In the genomic region with DNA sequence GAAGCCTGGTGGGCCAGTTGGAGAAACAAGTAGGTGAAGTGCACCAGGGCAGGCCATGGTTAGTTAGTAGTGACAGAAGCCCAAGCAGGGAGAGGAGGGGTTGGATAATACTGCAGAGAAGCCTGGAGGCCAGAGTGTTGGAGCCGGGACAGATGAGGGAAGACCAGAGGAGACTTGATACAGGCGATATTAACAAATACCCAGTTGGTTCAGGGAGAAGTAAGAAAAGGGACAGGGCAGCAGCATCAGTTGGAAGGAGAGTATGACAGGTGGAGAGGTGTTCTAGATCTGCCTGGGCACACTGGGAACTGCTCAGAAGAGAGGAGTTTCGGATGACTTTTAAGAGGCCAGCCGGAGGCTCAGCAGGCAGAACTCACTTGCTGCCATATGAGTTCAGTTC, we compare ENCODE assay signal across 19 mouse cellular contexts. TPM values are rescaled to one million over a fixed set of nuclear protein-coding genes. Genes with fewer than 3 reads are reported as not detected.
A peak's percentile ranks its signal among the peaks of the same experiment; 100 is the strongest.
DNase-seq lines count a peak whose midpoint lies in the region; TF ChIP-seq lines count a peak whose summit lies in the region.
"Had no signal": no experiment of that assay in that cellular context is flagged by ENCODE, and none has a peak within 500 bp of the region (broad histone marks: within the 10 kb centered on the region; RNA-seq: fewer than 3 reads in every experiment).

No protein-coding gene starts in this region.

- no peak overlapping the region for H3K4me3 ChIP-seq in gastrocnemius, adult 2 months
- no peak overlapping the region for H3K4me3 ChIP-seq in heart, adult 2 months

- no peaks in the 10 kb centered on the region for H3K27me3 ChIP-seq in heart, adult 2 months (ENCODE audit: control insufficient read depth, insufficient read depth, low read length)
- H3K27me3 ChIP-seq: CH12.LX, Patski had no signal

- no peak overlapping the region for H3K9ac ChIP-seq in heart, adult 2 months (ENCODE audit: low read depth, low read length)

- TF ChIP-seq POLR2A in heart, adult 2 months (IDR thresholded peaks at IDR 0.05; ENCODE audit: insufficient read depth, low read depth, low read length) = no peak

- TF ChIP-seq CTCF in gastrocnemius, adult 2 months (IDR thresholded peaks at IDR 0.05) = no peak
- no peak for TF ChIP-seq CTCF in heart, adult 2 months (IDR thresholded peaks at IDR 0.05)

- H3K79me2 ChIP-seq in heart, adult 2 months (replicated peaks; ENCODE audit: control insufficient read depth, insufficient read depth, low read length) = no peaks in the 10 kb centered on the region; the same call in 1 of the 2 replicates

- H3K27ac ChIP-seq in gastrocnemius, adult 2 months = peak overlapping the region; percentile 28
- no peak overlapping the region for H3K27ac ChIP-seq in heart, adult 2 months

- TF ChIP-seq EP300 in heart, adult 2 months (IDR thresholded peaks at IDR 0.05; ENCODE audit: insufficient read depth, low read depth, low read length) = no peak

- DNase-seq in gastrocnemius, adult 18-20 months (ENCODE audit: low spot score) = peak; percentile 28
- DNase-seq in gastrocnemius, adult 8-10 months (ENCODE audit: low spot score in 2 of 2) = no peak
- DNase-seq in gastrocnemius, adult 2 months = peak; percentile 54
- DNase-seq in gastrocnemius, postnatal 10 days = no peak
- DNase-seq in gastrocnemius, postnatal 25 days = peak; percentile 23
- no peak for DNase-seq in gastrocnemius, postnatal 4 days (ENCODE audit: low spot score in 2 of 2)
- peak; percentile 72 for DNase-seq in heart, adult 11 months
- DNase-seq in heart, adult 2 months = no peak
- DNase-seq: adrenal gland, adult 2 months; adrenal gland, adult 8-10 months; adrenal gland, postnatal 10 days; adrenal gland, postnatal 14 days; adrenal gland, postnatal 25 days; adrenal gland, postnatal 36 days; B cell, adult 2 months; cerebellum, adult 11 months; cerebellum, adult 11-12 months had no signal

- intact Hi-C loops in gastrocnemius, adult 2 months (cut with DNase I) = no loop called here
- intact Hi-C loops in heart, adult 2 months (cut with DNase I) = no loop called here

- 96% methylated on average over 4 of the region's 4 CpGs for WGBS in heart, adult 2 months

- no peaks in the 10 kb centered on the region for H3K4me1 ChIP-seq in heart, adult 2 months (ENCODE audit: control insufficient read depth, insufficient read depth, low read length)

- H3K36me3 ChIP-seq in heart, adult 2 months (ENCODE audit: control insufficient read depth, insufficient read depth, low read length) = no peaks in the 10 kb centered on the region

RNA-seq across cellular contexts. Expression of a gene that starts 49.7 kb away (rescaled TPM):
- total RNA-seq in gastrocnemius, adult 18-20 months (2021) = 10 to 100 TPM; 17.6 to 18.2 TPM
- 10 to 100 TPM; 17.3 to 21.4 (median 17.9) TPM for total RNA-seq in gastrocnemius, adult 8-10 months (2022)
- total RNA-seq in gastrocnemius, adult 2 months (2021) = 10 to 100 TPM; 16.2 to 21.1 TPM
- 10 to 100 TPM; 17.1 to 25.7 TPM for total RNA-seq in gastrocnemius, postnatal 10 days (2021)
- total RNA-seq in gastrocnemius, postnatal 25 days (2021) = 10 to 100 TPM; 14.7 to 16.9 TPM
- total RNA-seq in gastrocnemius, postnatal 4 days (2021) = 10 to 100 TPM; 26.1 to 28.8 TPM
- total RNA-seq in heart, adult 2 months (2021) = 10 to 100 TPM; 26.2 to 26.4 TPM
- 9.0 and 10.8 TPM in 2 replicates for polyA plus RNA-seq in heart, adult 2 months (2012; rRNA removed)

Comparison
In these comparisons a context has a peak if more than half of its experiments do, and no peak if none do; other contexts are left out.
1. DNase-seq: peak in gastrocnemius, adult 18-20 months (single experiment), gastrocnemius, adult 2 months (single experiment), gastrocnemius, postnatal 25 days (single experiment) and heart, adult 11 months (single experiment); none in gastrocnemius, adult 8-10 months (0 of 2), gastrocnemius, postnatal 10 days (single experiment), gastrocnemius, postnatal 4 days (0 of 2) and heart, adult 2 months (0 of 2).